Mouse (Mus musculus) intestine, embryonic 16.5 days (tissue): ENCODE results near the gene Thap3. TPM values are rescaled to one million over a fixed set of nuclear protein-coding genes. Genes with fewer than 3 reads are reported as not detected.

ENCODE experiments used
- ATAC-seq: fragments of 200-750 bp; cut with Nextera tagmentation; 2 replicates; pipeline ENCODE4 v1.8.0; 2017; ENCODE audit warnings: moderate TSS enrichment, moderate library complexity
- H3K27ac ChIP-seq: fragments of 300-500 bp; sonication (generic); 2 replicates; pipeline ENCODE4 v1.5.1; 2014; ENCODE audit warnings: mild to moderate bottlenecking, low read length
- H3K27me3 ChIP-seq: fragments of 300-500 bp; sonication (generic); replicated peaks from 2 replicates; pipeline ENCODE4 v1.6.1; 2014; ENCODE audit warnings: low read length, control low read depth, mixed read lengths; ENCODE audit not compliant: control insufficient read depth, insufficient read depth
- H3K36me3 ChIP-seq: fragments of 300-500 bp; sonication (generic); 2 replicates; pipeline ENCODE4 v1.6.1; 2014; ENCODE audit warnings: low read length, control low read depth; ENCODE audit not compliant: control insufficient read depth, insufficient read depth
- H3K4me1 ChIP-seq: fragments of 300-500 bp; sonication (generic); 2 replicates; pipeline ENCODE4 v1.6.1; 2014; ENCODE audit warnings: low read length, control low read depth, mixed read lengths; ENCODE audit not compliant: control insufficient read depth, insufficient read depth
- H3K4me2 ChIP-seq: fragments of 300-500 bp; sonication (generic); 2 replicates; pipeline ENCODE4 v1.6.1; 2014; ENCODE audit warnings: low read depth, low read length, control low read depth
- H3K4me3 ChIP-seq: fragments of 300-500 bp; sonication (generic); 2 replicates; pipeline ENCODE4 v1.5.1; 2014; ENCODE audit warnings: mild to moderate bottlenecking, low read length
- H3K9ac ChIP-seq: fragments of 300-500 bp; sonication (generic); 2 replicates; pipeline ENCODE4 v1.6.1; 2014; ENCODE audit warnings: low read depth, low read length
- H3K9me3 ChIP-seq: fragments of 300-500 bp; sonication (generic); 2 replicates; pipeline ENCODE4 v1.6.1; 2016; ENCODE audit warnings: low read length, control low read depth; ENCODE audit not compliant: control insufficient read depth
- WGBS: fragments of 180-500 bp; shearing (Covaris S2); extraction: QIAGEN DNeasy Blood & Tissue Kit; methylation state at CpG from one replicate; pipeline ENCODE4 v1.1.7; 2014; 5-methylcytosine and 5-hydroxymethylcytosine counted together
- polyA plus RNA-seq: library from polyadenylated mRNA; unstranded; fragments of >200 nt; fragmentation: Nextera tagmentation; extraction: Ambion mirVana; gene quantifications from 2 replicates; pipeline ENCODE4 v1.2.1, GENCODE M21; 2015

Thap3 gene
- polyA plus RNA-seq, 1 experiment from 2014 or later: 29.0 TPM

GRCm38 (mm10) chr4:151989110-151989488, 302 bp upstream of the Thap3 start:
- 28% methylated on average over 6 of the region's 6 CpGs for WGBS
- Histone ChIP-seq H3K4me2 (peak overlapping the region; percentile 57), H3K36me3 (peaks cover 14% of the 10 kb centered on the region), H3K9me3 (no peaks in the 10 kb centered on the region), H3K4me3 (peak overlapping the region; percentile 97), H3K27me3 (no peaks in the 10 kb centered on the region), H3K27ac (peak overlapping the region; percentile 90), H3K4me1 (peaks cover 35% of the 10 kb centered on the region), H3K9ac (peak overlapping the region; percentile 97)
- peak; percentile 11; the same call in 1 of the 2 replicates for ATAC-seq

- peak overlapping the region; percentile 57 for H3K4me2 ChIP-seq
- H3K27ac ChIP-seq: peak overlapping the region; percentile 90
- no peak for ATAC-seq
- peak overlapping the region; percentile 97 for H3K4me3 ChIP-seq
- H3K27me3 ChIP-seq: no peaks in the 10 kb centered on the region
- H3K9ac ChIP-seq: peak overlapping the region; percentile 97
- 26% methylated on average over 10 of the region's 10 CpGs for WGBS
- H3K4me1 ChIP-seq: peaks cover 25% of the 10 kb centered on the region
- peaks cover 14% of the 10 kb centered on the region for H3K36me3 ChIP-seq
- H3K9me3 ChIP-seq: no peaks in the 10 kb centered on the region
Observed at GRCm38 (mm10) chr4:151988014-151988341, 819 bp downstream of the Thap3 start.

- H3K4me2 ChIP-seq: peak overlapping the region; percentile 17; the same call in 1 of the 2 replicates
- peaks cover 14% of the 10 kb centered on the region for H3K36me3 ChIP-seq
- H3K27ac ChIP-seq: no peak overlapping the region
- no peaks in the 10 kb centered on the region for H3K27me3 ChIP-seq
- ATAC-seq: 0 out of 2 replicates have a peak, but pooled peaks have one; percentile 2
- no peaks in the 10 kb centered on the region for H3K9me3 ChIP-seq
- no peak overlapping the region for H3K4me3 ChIP-seq
- no peak overlapping the region for H3K9ac ChIP-seq
- H3K4me1 ChIP-seq: peaks cover 25% of the 10 kb centered on the region
- WGBS: 63% methylated on average over 8 of the region's 8 CpGs
Observed at GRCm38 (mm10) chr4:151986650-151987049, 2.1 kb downstream of the Thap3 start.

GRCm38 (mm10) chr4:151985886-151986285, 2.9 kb downstream of the Thap3 start:
- ATAC-seq: peak; percentile 35; the same call in 1 of the 2 replicates
- H3K4me2 ChIP-seq: 0 out of 2 replicates have a peak overlapping the region, but pooled peaks have one; percentile 7
- 26% methylated on average over 10 of the region's 10 CpGs for WGBS

GRCm38 (mm10) chr4:151983560-151983959, 5.2 kb downstream of the Thap3 start:
- no peak for ATAC-seq
- Histone ChIP-seq H3K36me3 (peaks cover 12% of the 10 kb centered on the region), H3K27ac (no peak overlapping the region), H3K4me2 (no peak overlapping the region), H3K9me3 (no peaks in the 10 kb centered on the region), H3K9ac (0 out of 2 replicates have a peak overlapping the region, but pooled peaks have one; percentile 8), H3K4me3 (no peak overlapping the region), H3K4me1 (peaks cover 20% of the 10 kb centered on the region), H3K27me3 (no peaks in the 10 kb centered on the region)
- WGBS: 35% methylated on average over 8 of the region's 9 CpGs

More at GRCm38 (mm10) chr4:151985886-151986285, 2.9 kb downstream of the Thap3 start:
- Histone ChIP-seq H3K4me3 (no peak overlapping the region), H3K27ac (0 out of 2 replicates have a peak overlapping the region, but pooled peaks have one; percentile 36), H3K36me3 (peaks cover 7% of the 10 kb centered on the region; the same call in 1 of the 2 replicates), H3K27me3 (no peaks in the 10 kb centered on the region), H3K4me1 (peaks cover 25% of the 10 kb centered on the region), H3K9ac (no peak overlapping the region; the same call in 1 of the 2 replicates), H3K9me3 (no peaks in the 10 kb centered on the region)

GRCm38 (mm10) chr4:151983043-151983442, 5.8 kb downstream of the Thap3 start:
- H3K4me2 ChIP-seq: no peak overlapping the region
- H3K4me1 ChIP-seq: peaks cover 20% of the 10 kb centered on the region
- 0 out of 2 replicates have a peak overlapping the region, but pooled peaks have one; percentile 37 for H3K9ac ChIP-seq
- H3K36me3 ChIP-seq: peaks cover 12% of the 10 kb centered on the region
- ATAC-seq: no peak
- H3K4me3 ChIP-seq: no peak overlapping the region
- no peak overlapping the region for H3K27ac ChIP-seq
- H3K27me3 ChIP-seq: no peaks in the 10 kb centered on the region
- H3K9me3 ChIP-seq: no peaks in the 10 kb centered on the region
- 62% methylated on average over 17 of the region's 17 CpGs for WGBS

- Histone ChIP-seq H3K4me1 (peaks cover 6% of the 10 kb centered on the region), H3K4me2 (no peak overlapping the region), H3K27ac (no peak overlapping the region), H3K27me3 (no peaks in the 10 kb centered on the region), H3K9ac (no peak overlapping the region), H3K36me3 (peaks cover 19% of the 10 kb centered on the region), H3K9me3 (no peaks in the 10 kb centered on the region), H3K4me3 (no peak overlapping the region)
- peak; percentile 64 for ATAC-seq
- WGBS: 9% methylated on average over 5 of the region's 5 CpGs
Observed at GRCm38 (mm10) chr4:151981363-151981762, 7.4 kb downstream of the Thap3 start.

GRCm38 (mm10) chr4:151980699-151981098, 8.1 kb downstream of the Thap3 start:
- no peak for ATAC-seq
- 76% methylated on average over 8 of the region's 8 CpGs for WGBS
- Histone ChIP-seq H3K9me3 (no peaks in the 10 kb centered on the region), H3K27ac (no peak overlapping the region), H3K9ac (no peak overlapping the region), H3K27me3 (no peaks in the 10 kb centered on the region), H3K4me1 (no peaks in the 10 kb centered on the region), H3K4me2 (no peak overlapping the region), H3K4me3 (no peak overlapping the region), H3K36me3 (peaks cover 20% of the 10 kb centered on the region)

- 36% methylated on average over 10 of the region's 10 CpGs for WGBS
- no peaks in the 10 kb centered on the region; the same call in 1 of the 2 replicates for H3K9me3 ChIP-seq
- peaks cover 37% of the 10 kb centered on the region for H3K36me3 ChIP-seq
- no peaks in the 10 kb centered on the region for H3K4me1 ChIP-seq
- ATAC-seq: no peak
- H3K9ac ChIP-seq: no peak overlapping the region
- no peak overlapping the region for H3K4me3 ChIP-seq
- no peaks in the 10 kb centered on the region for H3K27me3 ChIP-seq
- no peak overlapping the region for H3K4me2 ChIP-seq
- H3K27ac ChIP-seq: no peak overlapping the region
Observed at GRCm38 (mm10) chr4:151977748-151978147, 11.0 kb downstream of the Thap3 start.

- peaks cover 32% of the 10 kb centered on the region for H3K36me3 ChIP-seq
Observed at GRCm38 (mm10) chr4:151975441-151975840, 13.4 kb downstream of the Thap3 start.

More at GRCm38 (mm10) chr4:151975441-151975840, 13.4 kb downstream of the Thap3 start:
- ATAC-seq: no peak
- H3K4me3 ChIP-seq: no peak overlapping the region
- 93% methylated on average over 3 of the region's 3 CpGs for WGBS
- H3K9ac ChIP-seq: no peak overlapping the region
- no peaks in the 10 kb centered on the region for H3K4me1 ChIP-seq
- H3K4me2 ChIP-seq: no peak overlapping the region
- H3K9me3 ChIP-seq: no peaks in the 10 kb centered on the region; the same call in 1 of the 2 replicates
- no peaks in the 10 kb centered on the region for H3K27me3 ChIP-seq
- no peak overlapping the region for H3K27ac ChIP-seq
